ENCODE assay signal across 8 mouse cellular contexts in the genomic region with DNA sequence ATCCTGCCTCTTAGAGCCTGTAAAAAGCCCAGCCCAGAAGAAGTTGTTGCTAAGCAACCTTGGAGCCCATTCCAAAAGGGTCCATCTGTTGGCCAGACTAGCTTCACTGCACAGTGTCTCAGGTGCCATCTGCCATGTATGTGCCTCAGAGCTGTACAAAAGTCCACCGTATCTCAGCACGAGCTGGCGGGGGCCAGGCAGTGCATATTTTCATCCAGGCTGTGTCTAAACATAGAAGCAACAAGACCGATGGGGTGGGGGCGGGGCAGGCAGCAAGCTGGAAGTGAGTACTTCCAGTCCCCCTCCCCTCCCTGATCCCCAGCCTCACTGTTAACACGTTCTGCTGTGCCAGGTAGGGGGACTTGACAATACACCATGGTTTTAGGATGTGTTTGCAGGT.
A peak's percentile ranks its signal among the peaks of the same experiment; 100 is the strongest.
DNase-seq lines count a peak whose midpoint lies in the region; ATAC-seq and TF ChIP-seq lines count a peak whose summit lies in the region.

No protein-coding gene starts in this region.

- H3K9ac ChIP-seq in heart, adult 2 months (ENCODE audit: low read depth, low read length) = no peak overlapping the region
- no peak overlapping the region for H3K9ac ChIP-seq in intestine, embryonic 16.5 days (ENCODE audit: low read depth, low read length)
- H3K9ac ChIP-seq in liver, embryonic 12.5 days = no peak overlapping the region

- no peak overlapping the region for H3K4me2 ChIP-seq in intestine, embryonic 16.5 days (ENCODE audit: low read depth, low read length)
- H3K4me2 ChIP-seq in liver, embryonic 12.5 days = no peak overlapping the region

- H3K4me3 ChIP-seq in heart, adult 2 months = no peak overlapping the region
- no peak overlapping the region for H3K4me3 ChIP-seq in intestine, embryonic 16.5 days (ENCODE audit: low read length)
- no peak overlapping the region for H3K4me3 ChIP-seq in liver, embryonic 12.5 days

- 16% methylated on average over 6 of the region's 6 CpGs for WGBS in heart, adult 2 months
- 23% methylated on average over 6 of the region's 6 CpGs for WGBS in intestine, embryonic 16.5 days
- 26% methylated on average over 6 of the region's 6 CpGs for WGBS in liver, embryonic 12.5 days (ENCODE audit: insufficient replicate concordance)

- no peaks in the 10 kb centered on the region for H3K9me3 ChIP-seq in intestine, embryonic 16.5 days (ENCODE audit: control insufficient read depth, low read length)
- no peaks in the 10 kb centered on the region for H3K9me3 ChIP-seq in liver, embryonic 12.5 days (replicated peaks)

- H3K27me3 ChIP-seq in heart, adult 2 months (ENCODE audit: control insufficient read depth, insufficient read depth, low read length) = no peaks in the 10 kb centered on the region
- H3K27me3 ChIP-seq in intestine, embryonic 16.5 days (replicated peaks; ENCODE audit: control insufficient read depth, insufficient read depth, low read length) = no peaks in the 10 kb centered on the region
- no peaks in the 10 kb centered on the region for H3K27me3 ChIP-seq in liver, embryonic 12.5 days (replicated peaks)

- intact Hi-C loops in heart, adult 2 months (cut with DNase I) = no loop called here
- intact Hi-C loops in left cerebral cortex, postnatal 4 days (cut with DNase I) = loop anchor here (5.0 kb wide), 1 partner anchor 127 kb away; no protein-coding TSS in a partner anchor

- H3K79me2 ChIP-seq in heart, adult 2 months (replicated peaks; ENCODE audit: control insufficient read depth, insufficient read depth, low read length) = no peaks in the 10 kb centered on the region

- peak; percentile 52 for DNase-seq in adrenal gland, postnatal 10 days
- no peak for DNase-seq in adrenal gland, adult 18-20 months (ENCODE audit: low spot score in 2 of 2)
- peak; percentile 99 for DNase-seq in cerebellum, postnatal 10 days
- peak; percentile 64 to 75 for DNase-seq in heart, adult 2 months
- peak; percentile 99 for DNase-seq in left cerebral cortex, postnatal 4 days
- peak; percentile 88 to 95 for DNase-seq in right cerebral cortex, postnatal 10 days (ENCODE audit: low spot score in 2 of 2)

- no peak for TF ChIP-seq POLR2A in heart, adult 2 months (IDR thresholded peaks at IDR 0.05; ENCODE audit: insufficient read depth, low read depth, low read length)

- TF ChIP-seq EP300 in heart, adult 2 months (IDR thresholded peaks at IDR 0.05; ENCODE audit: insufficient read depth, low read depth, low read length) = 0 out of 2 replicates have a peak, but pooled peaks have one; percentile 24

- peaks cover 9% of the 10 kb centered on the region for H3K4me1 ChIP-seq in heart, adult 2 months (ENCODE audit: control insufficient read depth, insufficient read depth, low read length)
- H3K4me1 ChIP-seq in intestine, embryonic 16.5 days (ENCODE audit: control insufficient read depth, insufficient read depth, low read length) = peaks cover 29% of the 10 kb centered on the region
- H3K4me1 ChIP-seq in liver, embryonic 12.5 days = no peaks in the 10 kb centered on the region

- H3K27ac ChIP-seq in heart, adult 2 months = peak overlapping the region; percentile 62
- no peak overlapping the region; the same call in 1 of the 2 replicates for H3K27ac ChIP-seq in intestine, embryonic 16.5 days (ENCODE audit: low read length)
- H3K27ac ChIP-seq in liver, embryonic 12.5 days = no peak overlapping the region

- ATAC-seq in intestine, embryonic 16.5 days = peak; percentile 77
- ATAC-seq in liver, embryonic 12.5 days = no peak

- no peaks in the 10 kb centered on the region for H3K36me3 ChIP-seq in heart, adult 2 months (ENCODE audit: control insufficient read depth, insufficient read depth, low read length)
- H3K36me3 ChIP-seq in intestine, embryonic 16.5 days (ENCODE audit: control insufficient read depth, insufficient read depth, low read length) = no peaks in the 10 kb centered on the region
- H3K36me3 ChIP-seq in liver, embryonic 12.5 days = no peaks in the 10 kb centered on the region

- no peak for TF ChIP-seq CTCF in heart, adult 2 months (IDR thresholded peaks at IDR 0.05)

Comparison
In these comparisons a context has a peak if more than half of its experiments do, and no peak if none do; other contexts are left out.
1. DNase-seq: peak in adrenal gland, postnatal 10 days (single experiment), cerebellum, postnatal 10 days (2 of 2), heart, adult 2 months (2 of 2), left cerebral cortex, postnatal 4 days (single experiment) and right cerebral cortex, postnatal 10 days (2 of 2); none in adrenal gland, adult 18-20 months (0 of 2).